Mouse (Mus musculus) midbrain, embryonic 12.5 days (tissue): ENCODE results near the gene Gm28051. TPM values are rescaled to one million over a fixed set of nuclear protein-coding genes. Genes with fewer than 3 reads are reported as not detected.
A peak's percentile ranks its signal among the peaks of the same experiment; 100 is the strongest.

Experiments used
- ATAC-seq: fragments of 200-750 bp; cut with Nextera tagmentation; 2 replicates; pipeline ENCODE4 v1.8.0; 2017; ENCODE audit warnings: low read depth, moderate TSS enrichment, moderate library complexity; ENCODE audit not compliant: low FRiP score
- H3K27ac ChIP-seq: fragments of 300-500 bp; sonication (generic); replicated peaks from 2 replicates; pipeline ENCODE4 v1.5.1; 2016; ENCODE audit warnings: mild to moderate bottlenecking
- H3K27me3 ChIP-seq: fragments of 300-500 bp; sonication (generic); 2 replicates; pipeline ENCODE4 v1.6.1; 2016; ENCODE audit warnings: mild to moderate bottlenecking
- H3K36me3 ChIP-seq: fragments of 300-500 bp; sonication (generic); 2 replicates; pipeline ENCODE4 v1.6.1; 2016
- H3K4me1 ChIP-seq: fragments of 300-500 bp; sonication (generic); 2 replicates; pipeline ENCODE4 v1.6.1; 2016
- H3K4me2 ChIP-seq: fragments of 300-500 bp; sonication (generic); replicated peaks from 2 replicates; pipeline ENCODE4 v1.6.1; 2016; ENCODE audit warnings: mild to moderate bottlenecking, moderate library complexity
- H3K4me3 ChIP-seq: fragments of 300-500 bp; sonication (generic); 2 replicates; pipeline ENCODE4 v1.5.1; 2016; ENCODE audit warnings: mild to moderate bottlenecking
- H3K9ac ChIP-seq: fragments of 300-500 bp; sonication (generic); replicated peaks from 2 replicates; pipeline ENCODE4 v1.6.1; 2016; ENCODE audit warnings: mild to moderate bottlenecking, moderate library complexity
- H3K9me3 ChIP-seq: fragments of 300-500 bp; sonication (generic); 2 replicates; pipeline ENCODE4 v1.6.1; 2016; ENCODE audit warnings: mild to moderate bottlenecking
- WGBS: fragments of 180-500 bp; shearing (Covaris S2); methylation state at CpG from one replicate; pipeline ENCODE4 v1.1.7; 2016; 5-methylcytosine and 5-hydroxymethylcytosine counted together
- microRNA counts: library from miRNA; unstranded; fragments of <30 nt; microRNA quantifications from one replicate; lab custom pipeline; 2017
- microRNA-seq: library from miRNA; unstranded; fragments of <30 nt; microRNA quantifications from one replicate; pipeline ENCODE4, GENCODE M21; 2017
- polyA plus RNA-seq: library from polyadenylated mRNA; unstranded; fragments of >200 nt; fragmentation: Nextera tagmentation; extraction: Ambion mirVana; gene quantifications from 2 replicates; pipeline ENCODE4 v1.2.1, GENCODE M21; 2016

The Gm28051 gene
- polyA plus RNA-seq, 1 experiment from 2014 or later = not detected

DNA sequence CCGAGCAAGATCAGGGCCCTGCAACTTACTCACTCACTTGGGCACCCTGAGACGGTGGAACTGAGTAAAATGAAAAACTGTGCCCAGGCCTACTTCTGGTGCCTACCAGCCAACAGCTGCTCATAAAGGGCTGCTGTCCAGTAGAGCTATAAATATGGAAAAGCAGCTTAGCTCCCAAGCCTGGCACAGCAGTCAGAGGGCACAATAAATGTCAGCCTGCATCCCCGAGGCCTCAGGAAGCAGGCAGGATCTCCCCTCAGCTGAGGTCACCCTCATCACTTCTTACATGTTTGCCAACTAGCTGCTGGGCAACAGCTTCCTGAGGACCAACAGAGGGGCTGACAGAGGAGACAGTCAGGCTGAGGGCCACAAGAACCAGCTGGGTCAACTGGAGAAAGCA lies 80.5 kb downstream of the Gm28051 start:
- Histone ChIP-seq H3K36me3 (0 out of 2 replicates have a peak, but pooled peaks cover under 1% of the 10 kb centered on the region), H3K9ac (no peak overlapping the region), H3K27me3 (no peaks in the 10 kb centered on the region), H3K27ac (no peak overlapping the region), H3K9me3 (no peaks in the 10 kb centered on the region), H3K4me1 (peaks cover 13% of the 10 kb centered on the region), H3K4me2 (no peak overlapping the region), H3K4me3 (no peak overlapping the region)
- WGBS = 83% methylated on average over 3 of the region's 3 CpGs
- ATAC-seq = no peak

DNA sequence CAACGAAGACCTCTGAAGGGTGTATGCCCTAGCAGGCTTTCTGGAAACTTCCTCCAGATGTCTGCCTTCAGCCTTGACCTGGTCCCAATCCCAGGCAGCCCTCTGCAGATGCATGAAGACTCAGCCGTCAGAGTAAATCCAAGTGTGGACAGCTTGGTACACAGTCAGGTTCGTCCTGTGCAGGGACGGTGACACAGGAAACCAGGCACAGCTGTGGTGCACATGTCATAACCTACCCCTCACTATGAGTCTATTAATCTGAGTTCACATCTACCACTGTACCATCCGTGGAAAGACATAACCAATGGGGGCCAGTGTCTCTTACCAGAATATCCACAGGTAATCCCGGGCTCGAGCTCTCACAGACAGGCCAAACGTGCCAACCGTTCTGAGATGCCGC lies 83.0 kb downstream of the Gm28051 start:
- 91% methylated on average over 10 of the region's 10 CpGs for WGBS
- H3K4me1 ChIP-seq = peaks cover 26% of the 10 kb centered on the region
- H3K9ac ChIP-seq = no peak overlapping the region
- no peaks in the 10 kb centered on the region for H3K36me3 ChIP-seq
- H3K4me3 ChIP-seq = no peak overlapping the region
- H3K9me3 ChIP-seq = no peaks in the 10 kb centered on the region
- H3K4me2 ChIP-seq = no peak overlapping the region
- ATAC-seq = no peak
- H3K27me3 ChIP-seq = no peaks in the 10 kb centered on the region
- H3K27ac ChIP-seq = no peak overlapping the region

DNA sequence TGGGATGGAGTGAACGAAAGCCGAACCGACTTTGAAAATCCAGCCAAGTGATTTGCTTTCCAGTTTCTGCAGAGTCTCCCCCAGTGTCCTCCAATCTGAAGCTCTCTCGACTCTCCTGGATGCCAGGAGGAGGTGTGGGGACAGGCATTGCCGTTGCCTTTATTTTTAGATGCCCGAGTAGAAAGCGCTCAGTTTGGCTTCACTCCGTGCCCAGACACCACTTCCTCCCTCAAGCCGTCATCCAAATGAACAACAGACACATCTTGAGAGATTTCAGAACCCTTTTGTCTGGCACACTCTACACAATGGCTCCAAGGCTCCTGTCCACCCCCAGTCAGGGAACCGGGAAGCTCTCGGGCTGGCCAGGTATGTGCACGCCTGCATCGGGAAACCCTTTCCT lies 83.4 kb downstream of the Gm28051 start:
- H3K4me1 ChIP-seq = peaks cover 22% of the 10 kb centered on the region
- H3K36me3 ChIP-seq = no peaks in the 10 kb centered on the region
- no peak overlapping the region for H3K9ac ChIP-seq
- H3K4me2 ChIP-seq = no peak overlapping the region
- H3K27ac ChIP-seq = no peak overlapping the region
- 93% methylated on average over 13 of the region's 13 CpGs for WGBS
- no peaks in the 10 kb centered on the region for H3K27me3 ChIP-seq
- no peaks in the 10 kb centered on the region for H3K9me3 ChIP-seq
- H3K4me3 ChIP-seq = no peak overlapping the region
- ATAC-seq = no peak

DNA sequence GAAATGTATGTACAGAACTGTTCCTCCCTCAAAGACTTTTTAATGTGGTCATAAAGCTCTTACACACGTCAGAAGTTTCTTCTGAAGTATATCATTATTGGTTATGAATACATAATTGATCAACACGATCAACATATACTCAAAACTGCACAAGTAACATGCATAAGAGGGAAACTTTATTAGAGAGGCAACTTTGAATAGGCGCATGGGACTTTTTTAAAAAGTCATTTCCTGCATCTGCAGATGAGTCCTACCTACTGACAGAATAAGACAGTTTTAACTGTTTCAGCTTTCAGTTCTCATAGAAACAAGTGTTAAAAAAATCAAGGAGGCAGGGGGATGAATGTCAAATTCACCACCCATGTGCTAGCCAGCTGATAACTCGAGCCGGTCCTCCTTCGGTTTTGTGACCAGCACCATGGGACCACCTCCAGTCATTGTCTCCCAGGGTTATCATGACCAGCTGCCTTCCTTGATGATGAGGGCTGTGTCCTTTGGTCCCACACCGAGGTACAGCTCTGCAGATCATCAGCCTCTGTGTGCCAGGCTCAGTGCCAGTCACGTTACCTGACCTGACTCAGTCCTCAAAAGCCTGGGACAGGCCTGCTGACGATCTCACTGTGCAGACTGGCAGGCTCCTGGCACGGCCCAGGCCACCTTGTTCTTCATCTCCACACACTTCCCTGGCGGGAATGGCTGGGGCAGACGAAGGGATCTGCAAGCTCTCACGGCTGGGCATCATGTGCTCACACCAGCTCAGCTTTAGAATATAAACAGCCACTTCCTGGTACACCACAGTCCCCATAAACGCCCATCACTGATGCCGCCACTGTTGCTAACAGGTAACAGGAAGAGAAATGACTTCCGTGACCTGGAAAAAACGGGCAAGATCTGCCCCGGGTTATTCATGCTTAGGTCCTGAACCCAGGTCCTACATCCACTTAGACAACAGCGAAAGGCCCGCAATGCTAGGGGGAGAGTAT lies 84.4 kb downstream of the Gm28051 start:
- H3K9ac ChIP-seq = no peak overlapping the region
- no peaks in the 10 kb centered on the region for H3K9me3 ChIP-seq
- no peaks in the 10 kb centered on the region for H3K27me3 ChIP-seq
- peaks cover 16% of the 10 kb centered on the region for H3K4me1 ChIP-seq
- no peak overlapping the region for H3K27ac ChIP-seq
- no peak for ATAC-seq
- 87% methylated on average over 20 of the region's 20 CpGs for WGBS
- H3K36me3 ChIP-seq = no peaks in the 10 kb centered on the region
- no peak overlapping the region for H3K4me3 ChIP-seq
- H3K4me2 ChIP-seq = no peak overlapping the region

DNA sequence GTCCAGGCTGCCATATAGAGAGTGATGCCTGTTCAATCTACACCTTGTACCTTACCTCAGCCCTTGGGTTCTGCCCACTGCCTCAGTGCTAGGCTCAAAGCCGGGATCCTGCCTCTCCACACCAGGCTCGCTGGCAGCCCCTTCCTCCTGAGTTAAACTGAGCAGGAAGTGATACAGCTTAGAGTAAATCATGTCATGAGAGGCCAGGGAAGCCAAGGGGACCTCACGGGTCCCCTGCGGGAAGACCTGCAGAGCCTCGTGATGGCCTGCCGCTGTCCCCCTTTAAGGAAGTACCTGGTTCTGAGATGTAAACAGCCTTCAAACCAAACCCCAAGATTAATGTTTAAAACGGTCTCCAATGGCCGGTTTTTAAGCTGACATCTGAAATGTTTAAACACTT lies 85.4 kb downstream of the Gm28051 start:
- H3K27ac ChIP-seq = no peak overlapping the region
- H3K4me2 ChIP-seq = no peak overlapping the region
- no peak overlapping the region for H3K4me3 ChIP-seq
- ATAC-seq = no peak
- H3K36me3 ChIP-seq = no peaks in the 10 kb centered on the region
- H3K9ac ChIP-seq = no peak overlapping the region
- no peaks in the 10 kb centered on the region for H3K27me3 ChIP-seq
- WGBS = 87% methylated on average over 8 of the region's 8 CpGs
- no peaks in the 10 kb centered on the region for H3K9me3 ChIP-seq
- peaks cover 13% of the 10 kb centered on the region for H3K4me1 ChIP-seq

DNA sequence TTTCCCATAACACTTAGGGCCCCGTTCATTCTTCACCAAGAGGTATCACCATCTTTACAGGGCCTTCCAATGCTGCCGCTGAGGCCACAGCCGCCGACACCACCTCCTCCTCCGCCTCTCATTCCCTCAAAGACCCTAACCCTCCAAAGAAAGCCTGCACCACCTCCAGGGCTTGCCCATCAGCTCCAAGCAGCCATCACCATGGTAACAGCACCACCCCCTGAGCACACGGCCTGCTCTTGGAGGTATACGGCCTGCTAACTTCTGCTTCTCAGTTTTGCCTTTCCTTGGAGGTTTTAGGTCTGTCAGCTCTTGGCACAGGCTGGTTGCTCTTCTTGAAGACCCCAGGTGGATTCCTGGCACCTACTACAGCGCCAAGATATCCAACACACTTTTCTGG lies 86.7 kb downstream of the Gm28051 start:
- H3K27me3 ChIP-seq = no peaks in the 10 kb centered on the region
- 30% methylated on average over 8 of the region's 8 CpGs for WGBS
- 0 out of 2 replicates have a peak, but pooled peaks have one; percentile 47 for ATAC-seq
- H3K4me2 ChIP-seq = no peak overlapping the region
- H3K36me3 ChIP-seq = no peaks in the 10 kb centered on the region
- peaks cover 13% of the 10 kb centered on the region for H3K4me1 ChIP-seq
- H3K4me3 ChIP-seq = no peak overlapping the region
- no peaks in the 10 kb centered on the region for H3K9me3 ChIP-seq
- no peak overlapping the region for H3K27ac ChIP-seq
- no peak overlapping the region for H3K9ac ChIP-seq

MicroRNA genes within 50 kb of the gene (microRNA counts, 519-probe panel; counts per million panel counts)
- not detected for microRNA mmu-miR-1936 (lab: Ali Mortazavi, UCI)

Small RNA genes lying within 50 kb of the gene (microRNA-seq; reads per million reads assigned to microRNA genes)
- not detected for gene Mir1936

Other genes with a start within 250 kb of the Gm28051 start
- 44.6 and 48.1 TPM in 2 replicates for gene Chga, start 202.8 kb downstream of the Gm28051 start, polyA plus RNA-seq
- gene Itpk1, start 52.8 kb downstream of the Gm28051 start, polyA plus RNA-seq = 15.4 and 17.2 TPM in 2 replicates
- 36.8 and 41.6 TPM in 2 replicates for gene Moap1, start 14.1 kb downstream of the Gm28051 start, polyA plus RNA-seq
- gene Tmem251, start 14.0 kb downstream of the Gm28051 start, polyA plus RNA-seq = 12.6 TPM in 2 replicates
- 46.0 and 48.2 TPM in 2 replicates for gene Gon7, start within 50 bp of the Gm28051 start, polyA plus RNA-seq
- gene Ubr7, start 202 bp upstream of the Gm28051 start, polyA plus RNA-seq = 54.1 and 56.0 TPM in 2 replicates
- 32.6 and 36.8 TPM in 2 replicates for gene Gm20604, start 907 bp upstream of the Gm28051 start, polyA plus RNA-seq
- 25.8 and 29.6 TPM in 2 replicates for gene Btbd7, start 120.7 kb upstream of the Gm28051 start, polyA plus RNA-seq
- gene Cox8c, start 141.6 kb upstream of the Gm28051 start, polyA plus RNA-seq = not detected in 2 replicates
- gene Unc79, start 191.1 kb upstream of the Gm28051 start, polyA plus RNA-seq = 4.8 and 4.9 TPM in 2 replicates